Comparison of ENCODE assay signal across 8 mouse cellular contexts in genomic region chrX:134930361-134930760, GRCm38 (mm10). TPM values are rescaled to one million over a fixed set of nuclear protein-coding genes. Genes with fewer than 3 reads are reported as not detected.
A peak's percentile ranks its signal among the peaks of the same experiment; 100 is the strongest.
DNase-seq lines count a peak whose midpoint lies in the region; ATAC-seq and TF ChIP-seq lines count a peak whose summit lies in the region.
"Had no signal": no experiment of that assay in that cellular context is flagged by ENCODE, and none has a peak within 500 bp of the region (broad histone marks: within the 10 kb centered on the region; RNA-seq: fewer than 3 reads in every experiment).

No protein-coding gene starts in this region.

- WGBS in kidney, embryonic 14.5 days: 35% methylated on average over 5 of the region's 5 CpGs

- no peak overlapping the region for H3K4me3 ChIP-seq in kidney, embryonic 14.5 days (ENCODE audit: low read length)
- H3K4me3 ChIP-seq in left cerebral cortex, adult 2 months: no peak overlapping the region
- H3K4me3 ChIP-seq: limb, embryonic 13.5 days had no signal

- intact Hi-C loops in left cerebral cortex, adult 2 months (cut with DNase I): loop anchor here (5.0 kb wide), 1 partner anchor 323 kb away; no protein-coding TSS in a partner anchor

- H3K9me3 ChIP-seq in kidney, embryonic 14.5 days (ENCODE audit: control insufficient read depth, low read length): no peaks in the 10 kb centered on the region
- H3K9me3 ChIP-seq: limb, embryonic 13.5 days had no signal

- ATAC-seq in kidney, embryonic 14.5 days (ENCODE audit: low FRiP score, low TSS enrichment): no peak

- no peaks in the 10 kb centered on the region for H3K4me1 ChIP-seq in kidney, embryonic 14.5 days (ENCODE audit: control insufficient read depth, insufficient read depth, low read length)
- H3K4me1 ChIP-seq: limb, embryonic 13.5 days had no signal

- DNase-seq in kidney, adult 18-20 months: peak; percentile 23
- DNase-seq in CD8-positive naive resting alpha-beta T cell, adult 2 months (ENCODE audit: low read depth in 2 of 2, low spot score in 2 of 2): peak; percentile 28 to 56
- peak; percentile 65 for DNase-seq in NIH3T3 (ENCODE audit: low read depth)
- DNase-seq in embryo, embryonic 10.5 days (ENCODE audit: low spot score): peak; percentile 47
- peak; percentile 11 to 28 for DNase-seq in left cerebral cortex, adult 2 months (ENCODE audit: extremely low spot score in 1 of 2, low spot score in 2 of 2)
- peak; percentile 39 to 54 for DNase-seq in right cerebral cortex, adult 2 months (ENCODE audit: low spot score in 2 of 2)

- H3K27me3 ChIP-seq in kidney, embryonic 14.5 days (ENCODE audit: control insufficient read depth, insufficient read depth, low read length): peaks cover 3% of the 10 kb centered on the region; the same call in 1 of the 2 replicates

- peak; percentile 87 for TF ChIP-seq CTCF in left cerebral cortex, adult 2 months (IDR thresholded peaks at IDR 0.05)

- no peak overlapping the region for H3K27ac ChIP-seq in kidney, embryonic 14.5 days (ENCODE audit: low read depth, low read length)
- no peak overlapping the region for H3K27ac ChIP-seq in left cerebral cortex, adult 2 months
- H3K27ac ChIP-seq: limb, embryonic 13.5 days had no signal

- H3K36me3 ChIP-seq in kidney, embryonic 14.5 days (ENCODE audit: control insufficient read depth, insufficient read depth, low read length): no peaks in the 10 kb centered on the region
- H3K36me3 ChIP-seq: limb, embryonic 13.5 days had no signal

- no peak overlapping the region for H3K9ac ChIP-seq in kidney, embryonic 14.5 days (ENCODE audit: low read depth, low read length)
- H3K9ac ChIP-seq: limb, embryonic 13.5 days had no signal

- no peak overlapping the region for H3K4me2 ChIP-seq in kidney, embryonic 14.5 days (replicated peaks; ENCODE audit: low read depth, low read length)
- H3K4me2 ChIP-seq: limb, embryonic 13.5 days had no signal

RNA-seq across cellular contexts. Expression of gene Nxf2, which starts 34.2 kb away (rescaled TPM):
- polyA plus RNA-seq in kidney, embryonic 14.5 days (2014; fragmentation: Nextera tagmentation; extraction: Ambion mirVana): 0.64 and 0.84 TPM in 2 replicates
- total RNA-seq in left cerebral cortex, adult 2 months (2021): not detected
